Mouse (Mus musculus) cerebellum, adult 11-12 months (tissue): ENCODE data around the gene Olfr351.

Source experiments
- DNase-seq: peaks from one replicate; pipeline ENCODE4 v3.0.0; 2022

The Olfr351 gene

DNA sequence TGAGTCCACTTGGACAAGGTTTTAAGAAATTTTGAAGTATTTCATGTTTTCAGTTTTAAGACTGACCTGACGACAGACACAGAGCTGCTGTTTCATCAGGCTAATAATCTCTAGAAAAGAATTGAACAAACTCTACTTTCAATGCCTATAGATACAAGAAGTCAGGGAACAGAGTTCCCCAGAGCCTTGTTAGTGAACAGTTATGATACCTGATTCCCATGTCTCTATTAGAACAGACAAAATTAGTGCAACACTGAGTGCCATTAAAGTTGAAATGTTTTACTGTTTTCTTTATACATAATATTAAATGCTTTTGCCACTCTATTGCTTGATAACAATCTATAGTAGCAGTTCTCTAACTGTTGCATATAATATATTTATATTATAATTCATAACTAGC lies at the start of gene Olfr351:
Olfr351 (minus strand) TSS at position 101 of the 400 bp plus-strand sequence.
- DNase-seq = no peak

- DNase-seq = no peak
These were observed 42.9 kb upstream of the Olfr351 start, which contains the start of gene Olfr354 for GRCm38 (mm10) chr2:36905380-36905779. Gene Olfr354, plus strand, starts transcription at chr2:36905680.

DNA sequence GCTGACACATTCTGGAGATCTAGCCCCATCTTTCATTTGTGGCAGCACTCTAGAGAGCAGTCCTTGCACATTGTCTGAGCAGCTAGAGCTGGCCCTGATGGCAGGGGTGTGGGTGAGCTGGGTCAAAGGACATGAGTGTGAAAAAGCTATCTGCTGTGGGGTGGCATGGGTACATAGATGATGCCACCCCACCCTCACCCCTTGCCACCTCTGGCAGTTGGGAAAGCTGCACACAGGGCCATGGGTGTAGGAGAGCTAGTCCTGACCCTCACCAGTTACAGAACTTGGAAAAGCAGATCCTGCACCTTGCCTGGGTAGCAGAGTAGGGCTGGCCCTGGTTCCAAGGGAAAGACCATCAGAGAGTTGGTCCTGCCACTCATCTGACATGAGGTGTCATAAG lies 34.7 kb upstream of the Olfr351 start:
- DNase-seq = no peak

GRCm38 (mm10) chr2:36892836-36893235 lies 30.4 kb upstream of the Olfr351 start, which contains the start of gene Olfr353:
Gene Olfr353, minus strand, starts transcription at chr2:36892936.
- no peak for DNase-seq

DNA sequence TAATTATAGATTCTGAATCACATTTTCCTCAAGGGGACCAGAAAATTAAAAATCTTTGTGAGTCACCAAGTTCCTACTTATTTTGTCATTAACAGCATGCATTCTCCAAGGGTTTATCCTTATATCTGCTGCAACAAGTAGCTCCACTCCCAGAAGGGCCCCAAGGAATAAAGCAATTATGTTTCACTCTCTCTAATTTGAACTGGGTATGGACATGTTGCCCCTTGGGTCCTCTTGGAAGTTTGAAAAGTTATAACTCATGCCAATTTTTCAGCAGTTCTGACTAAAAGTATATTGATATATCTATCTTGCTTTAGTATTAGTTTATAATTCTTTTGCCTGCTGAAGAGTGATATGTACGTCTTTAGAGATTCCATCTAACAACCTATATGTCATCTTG lies 5.7 kb upstream of the Olfr351 start, which contains the start of gene Olfr352:
Olfr352 (plus strand) TSS at position 301 of the 400 bp plus-strand sequence.
- no peak for DNase-seq

DNA sequence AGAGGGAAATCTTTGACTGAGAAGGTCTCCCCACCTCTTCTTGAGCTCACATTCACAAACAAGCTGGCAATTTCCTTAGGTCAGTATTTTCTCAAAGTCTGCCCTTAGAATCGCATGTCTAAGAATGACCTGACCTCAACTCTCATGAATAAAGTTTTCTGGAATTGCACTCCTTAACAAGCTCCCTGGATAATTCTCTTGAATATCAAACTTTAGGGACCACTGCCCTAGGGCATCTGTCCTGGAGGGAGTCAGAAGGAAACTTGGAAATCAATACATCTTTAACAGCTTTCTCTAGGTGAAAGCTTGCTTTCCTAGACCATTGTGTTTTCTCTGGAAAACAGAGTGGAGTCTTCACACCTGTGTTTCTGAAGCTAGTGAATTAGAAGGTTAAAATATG lies 16.4 kb downstream of the Olfr351 start, which contains the start of gene Olfr350:
Olfr350 (plus strand) TSS at position 301 of the 400 bp plus-strand sequence.
- DNase-seq = no peak

DNA sequence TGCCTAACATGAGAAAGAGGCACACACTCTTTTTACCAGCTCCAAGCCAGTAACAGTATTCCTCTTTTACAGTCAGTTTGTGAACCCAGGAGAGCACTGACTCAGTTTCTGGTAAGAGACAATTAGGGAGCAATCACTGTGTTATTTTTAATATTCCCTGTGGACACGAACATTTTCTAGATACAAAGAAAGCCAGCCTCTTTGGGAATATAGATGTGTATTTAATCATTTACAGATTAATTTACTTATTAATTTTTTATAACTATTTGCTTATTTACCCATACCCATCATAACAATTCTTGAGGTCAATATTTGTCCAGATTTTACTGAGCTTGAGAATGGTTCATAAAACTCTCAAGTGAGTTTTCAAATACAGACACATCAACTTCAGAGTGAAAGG lies 45.5 kb downstream of the Olfr351 start, which contains the start of gene Olfr3:
Olfr3 (minus strand) TSS at position 101 of the 400 bp plus-strand sequence.
- no peak for DNase-seq
